Mouse (Mus musculus): ENCODE data around the gene Fbxl7. TPM values are rescaled to one million over a fixed set of nuclear protein-coding genes. Genes with fewer than 3 reads are reported as not detected.

Gene Fbxl7
- polyA plus RNA-seq, 1 experiment, result 8.3 TPM

GRCm38 (mm10) chr15:26834415-26834814 is 61.0 kb downstream of the Fbxl7 start:
- TF ChIP-seq USF1 (IDR thresholded peaks at IDR 0.05; ENCODE audit: low read depth) (no peak), CEBPB (IDR thresholded peaks at IDR 0.05; ENCODE audit: insufficient read depth, poor library complexity, severe bottlenecking) (no peak), POLR2AphosphoS2 (IDR thresholded peaks at IDR 0.05; ENCODE audit: insufficient read length, low read depth) (no peak)
- Histone ChIP-seq H3ac (ENCODE audit: control insufficient read depth, insufficient read length) (no peak overlapping the region), H3K79me2 (ENCODE audit: control insufficient read depth, insufficient read depth) (no peaks in the 10 kb centered on the region), H3K4me2 (ENCODE audit: low read depth) (no peak overlapping the region), H3K4me3 (no peak overlapping the region), H3K27me3 (ENCODE audit: control insufficient read depth, insufficient read depth, insufficient read length) (no peaks in the 10 kb centered on the region), H3K36me3 (ENCODE audit: control insufficient read depth, insufficient read depth) (no peaks in the 10 kb centered on the region)

GRCm38 (mm10) chr15:26831141-26831540 is 64.2 kb downstream of the Fbxl7 start:
- TF ChIP-seq E2F4 (IDR thresholded peaks at IDR 0.05; ENCODE audit: insufficient read depth) (no peak), POLR2A (IDR thresholded peaks at IDR 0.05; ENCODE audit: insufficient read length, low read depth) (no peak), TCF12 (IDR thresholded peaks at IDR 0.05; ENCODE audit: insufficient read depth, poor library complexity, severe bottlenecking) (no peak), SRF (IDR thresholded peaks at IDR 0.05; ENCODE audit: control insufficient read depth, insufficient read length, low read depth) (no peak), TCF3 (IDR thresholded peaks at IDR 0.05; ENCODE audit: insufficient read length, low read depth) (no peak), REST (IDR thresholded peaks at IDR 0.05; ENCODE audit: insufficient read depth, insufficient read length) (no peak), CEBPB (IDR thresholded peaks at IDR 0.05; ENCODE audit: insufficient read depth, poor library complexity, severe bottlenecking) (no peak), MAX (IDR thresholded peaks at IDR 0.05; ENCODE audit: low read depth) (no peak), MYOG (IDR thresholded peaks at IDR 0.05; ENCODE audit: control insufficient read depth in 1 of 3, insufficient read depth in 1 of 3, insufficient read length in 2 of 3, low read depth in 2 of 3) (no peak), USF1 (IDR thresholded peaks at IDR 0.05; ENCODE audit: low read depth) (no peak), MYOD1 (IDR thresholded peaks at IDR 0.05; ENCODE audit: control insufficient read depth in 1 of 3, insufficient read length in 2 of 3, low read depth in 2 of 3) (no peak), POLR2AphosphoS2 (IDR thresholded peaks at IDR 0.05; ENCODE audit: insufficient read length, low read depth) (no peak)

GRCm38 (mm10) chr15:26816931-26817330 is 78.4 kb downstream of the Fbxl7 start:
- no peaks in the 10 kb centered on the region for H3K27me3 ChIP-seq (ENCODE audit: control insufficient read depth, insufficient read depth, insufficient read length)
- no peak overlapping the region for H3ac ChIP-seq (ENCODE audit: control insufficient read depth, insufficient read length)
- no peak overlapping the region for H3K4me2 ChIP-seq (ENCODE audit: low read depth)
- no peaks in the 10 kb centered on the region for H3K36me3 ChIP-seq (ENCODE audit: control insufficient read depth, insufficient read depth)
- no peak overlapping the region for H3K4me3 ChIP-seq
- no peak for TF ChIP-seq POLR2A (IDR thresholded peaks at IDR 0.05; ENCODE audit: insufficient read length, low read depth)
- no peaks in the 10 kb centered on the region for H3K79me2 ChIP-seq (ENCODE audit: control insufficient read depth, insufficient read depth)

More at GRCm38 (mm10) chr15:26831141-26831540, 64.2 kb downstream of the Fbxl7 start:
- no peak overlapping the region for H3ac ChIP-seq (ENCODE audit: control insufficient read depth, insufficient read length)
- H3K36me3 ChIP-seq (ENCODE audit: control insufficient read depth, insufficient read depth), result no peaks in the 10 kb centered on the region
- H3K4me2 ChIP-seq (ENCODE audit: low read depth), result no peak overlapping the region
- no peaks in the 10 kb centered on the region for H3K79me2 ChIP-seq (ENCODE audit: control insufficient read depth, insufficient read depth)
- H3K4me3 ChIP-seq, result no peak overlapping the region
- no peaks in the 10 kb centered on the region for H3K27me3 ChIP-seq (ENCODE audit: control insufficient read depth, insufficient read depth, insufficient read length)

- no peaks in the 10 kb centered on the region for H3K36me3 ChIP-seq (ENCODE audit: control insufficient read depth, insufficient read depth)
- H3K4me2 ChIP-seq (ENCODE audit: low read depth), result no peak overlapping the region
- H3ac ChIP-seq (ENCODE audit: control insufficient read depth, insufficient read length), result no peak overlapping the region
- TF ChIP-seq REST (IDR thresholded peaks at IDR 0.05; ENCODE audit: insufficient read depth, insufficient read length) (no peak), TCF12 (IDR thresholded peaks at IDR 0.05; ENCODE audit: insufficient read depth, poor library complexity, severe bottlenecking) (no peak), USF1 (IDR thresholded peaks at IDR 0.05; ENCODE audit: low read depth) (no peak), POLR2AphosphoS2 (IDR thresholded peaks at IDR 0.05; ENCODE audit: insufficient read length, low read depth) (no peak), CEBPB (IDR thresholded peaks at IDR 0.05; ENCODE audit: insufficient read depth, poor library complexity, severe bottlenecking) (no peak), MAX (IDR thresholded peaks at IDR 0.05; ENCODE audit: low read depth) (no peak), POLR2A (IDR thresholded peaks at IDR 0.05; ENCODE audit: insufficient read length, low read depth) (no peak), TCF3 (IDR thresholded peaks at IDR 0.05; ENCODE audit: insufficient read length, low read depth) (no peak), E2F4 (IDR thresholded peaks at IDR 0.05; ENCODE audit: insufficient read depth) (no peak), MYOD1 (IDR thresholded peaks at IDR 0.05; ENCODE audit: control insufficient read depth in 1 of 3, insufficient read length in 2 of 3, low read depth in 2 of 3) (no peak), SRF (IDR thresholded peaks at IDR 0.05; ENCODE audit: control insufficient read depth, insufficient read length, low read depth) (no peak), MYOG (IDR thresholded peaks at IDR 0.05; ENCODE audit: control insufficient read depth in 1 of 3, insufficient read depth in 1 of 3, insufficient read length in 2 of 3, low read depth in 2 of 3) (no peak)
- no peaks in the 10 kb centered on the region for H3K27me3 ChIP-seq (ENCODE audit: control insufficient read depth, insufficient read depth, insufficient read length)
- H3K79me2 ChIP-seq (ENCODE audit: control insufficient read depth, insufficient read depth), result no peaks in the 10 kb centered on the region
- H3K4me3 ChIP-seq, result no peak overlapping the region
These were observed 82.5 kb downstream of the Fbxl7 start for GRCm38 (mm10) chr15:26812856-26813255.

- Histone ChIP-seq H3K36me3 (ENCODE audit: control insufficient read depth, insufficient read depth) (no peaks in the 10 kb centered on the region), H3K79me2 (ENCODE audit: control insufficient read depth, insufficient read depth) (no peaks in the 10 kb centered on the region), H3K27me3 (ENCODE audit: control insufficient read depth, insufficient read depth, insufficient read length) (no peaks in the 10 kb centered on the region), H3K4me2 (ENCODE audit: low read depth) (no peak overlapping the region), H3ac (ENCODE audit: control insufficient read depth, insufficient read length) (no peak overlapping the region), H3K4me3 (no peak overlapping the region)
- TF ChIP-seq CEBPB (IDR thresholded peaks at IDR 0.05; ENCODE audit: insufficient read depth, poor library complexity, severe bottlenecking), result peak; percentile 74; the same call in 1 of the 2 replicates
- TF ChIP-seq TCF3 (IDR thresholded peaks at IDR 0.05; ENCODE audit: insufficient read length, low read depth), result no peak
These were observed 85.8 kb downstream of the Fbxl7 start for GRCm38 (mm10) chr15:26809569-26809968.

All from myocyte (in vitro differentiated cells).